Mouse (Mus musculus) inflammation-experienced regulatory T-cells, adult 16 weeks (primary cell): ENCODE data around the gene Mindy2. TPM values are rescaled to one million over a fixed set of nuclear protein-coding genes. Genes with fewer than 3 reads are reported as not detected.

Source experiments
- polyA plus RNA-seq: library from polyadenylated mRNA; unstranded; fragments of 100-300 nt; shearing (Covaris generic); gene quantifications from one replicate; pipeline ENCODE4 v1.2.1, GENCODE M21; 2017

The Mindy2 gene
- polyA plus RNA-seq, result 9.5 TPM

DNA sequence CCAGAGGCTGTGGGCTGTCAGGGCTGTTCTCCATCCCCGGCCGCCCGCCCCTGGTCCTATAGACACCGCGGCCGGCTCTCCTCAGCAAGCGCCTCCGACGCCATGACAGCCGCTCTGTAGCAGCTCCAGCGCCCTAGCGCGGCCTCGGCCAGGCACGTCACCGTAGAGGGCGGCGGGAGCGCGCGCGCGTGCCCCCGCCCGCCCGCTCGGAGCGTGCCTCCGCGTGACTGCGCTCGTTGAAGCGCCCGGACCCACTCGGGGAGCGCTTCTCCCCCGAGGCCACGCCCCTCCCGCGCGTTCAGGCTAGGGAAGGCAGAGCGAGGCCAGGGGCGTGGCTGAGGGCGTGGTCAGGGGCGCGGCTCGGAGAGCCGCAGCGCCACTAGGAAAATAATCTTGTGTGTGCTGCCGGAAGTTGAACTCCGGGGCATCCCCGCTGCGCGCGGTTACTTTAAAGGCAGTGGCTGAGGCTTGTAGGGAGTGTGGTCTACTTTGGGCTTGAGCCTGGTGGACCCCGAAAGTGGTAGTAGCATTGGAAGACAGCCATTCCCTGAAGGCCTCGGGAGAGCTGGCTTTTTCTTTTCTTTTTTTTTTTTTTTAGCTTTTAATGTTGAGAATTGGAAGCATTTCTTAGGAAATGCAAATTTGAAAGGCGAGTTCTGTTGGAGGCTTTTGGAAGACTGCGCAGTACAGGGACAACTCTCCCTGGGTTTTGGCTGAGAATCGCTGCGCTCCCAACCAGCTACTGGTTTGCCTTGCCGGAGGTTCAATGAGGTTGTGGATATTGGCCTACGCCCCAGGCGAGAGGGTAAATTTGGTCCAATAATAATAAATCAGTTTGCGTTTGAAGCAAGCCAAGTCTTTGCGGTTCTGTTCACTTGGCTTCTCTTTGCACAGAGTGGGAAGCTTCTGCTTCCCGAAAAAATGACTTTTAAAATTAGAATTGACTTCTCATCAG, at the start of gene Mindy2:
Gene Mindy2 (minus strand): TSS at position 162 of the 955 bp plus-strand sequence.

DNA sequence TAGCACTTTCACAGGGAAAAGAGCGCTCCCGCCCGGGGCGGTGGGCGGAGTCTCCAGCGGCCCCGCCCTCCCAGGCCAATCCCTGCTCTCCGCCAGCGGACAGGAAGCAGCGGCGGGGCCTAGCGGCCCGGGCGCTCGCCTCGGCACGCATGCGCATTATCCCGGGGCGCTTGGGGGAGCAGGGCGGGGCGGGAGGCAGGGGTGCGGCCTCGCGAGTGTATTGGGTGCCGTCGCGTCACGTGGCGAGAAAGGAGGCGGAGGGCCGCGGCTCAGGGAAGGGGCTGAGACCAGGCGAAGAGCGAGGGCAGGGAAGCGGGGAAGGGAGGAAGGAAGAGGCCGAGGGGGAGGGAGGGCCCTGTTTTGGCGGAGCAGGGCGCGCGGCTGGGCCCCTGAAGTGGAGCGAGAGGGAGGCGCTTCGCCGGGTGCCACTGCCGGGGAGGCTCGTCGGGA, 21.7 kb upstream of the Mindy2 start, which contains the start of gene Adam10:
Gene Adam10 (plus strand): TSS at position 316 of the 450 bp plus-strand sequence.

DNA sequence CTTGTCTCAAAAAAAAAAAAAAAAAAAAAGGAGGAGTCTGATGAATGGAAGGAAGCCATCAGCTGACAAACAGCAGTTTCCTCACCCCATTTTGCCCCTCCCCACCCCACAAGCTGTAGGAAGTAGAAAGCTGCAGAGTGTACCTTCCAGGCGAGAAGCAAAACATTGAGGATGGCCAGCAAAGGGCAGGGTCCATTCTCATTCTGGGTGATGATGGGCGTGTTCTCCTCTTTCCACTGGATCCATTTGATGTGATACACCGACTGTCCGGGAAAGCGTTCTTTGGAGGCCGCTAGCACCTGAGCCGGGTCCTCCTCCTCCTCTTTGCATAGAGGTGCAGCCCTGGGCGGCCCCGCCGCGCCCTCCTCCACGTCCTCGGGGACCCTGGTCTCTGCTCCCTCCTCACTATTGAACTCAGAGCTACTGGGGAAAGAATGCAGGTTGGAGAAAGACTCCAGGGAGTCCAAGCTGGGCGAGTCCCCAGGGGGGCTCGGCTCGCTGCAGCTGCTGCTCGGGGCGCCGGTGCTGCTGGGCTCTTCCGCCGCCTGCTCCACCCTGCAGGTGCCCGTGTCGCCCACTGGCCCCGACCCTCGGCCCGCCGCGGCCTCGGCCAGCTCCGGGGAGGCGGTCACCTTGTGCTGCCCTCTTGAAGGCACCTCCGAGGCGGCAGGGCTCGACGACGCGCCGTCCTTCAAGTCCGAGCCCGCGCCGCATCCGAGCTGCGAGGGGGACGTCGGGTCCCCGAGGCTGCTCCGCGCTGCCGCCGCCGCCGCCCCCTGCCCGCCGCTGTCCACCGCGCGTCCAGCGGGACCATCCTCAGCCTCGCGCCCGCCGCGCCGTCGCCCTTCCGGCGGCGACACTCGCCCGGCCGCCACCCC, 605 bp downstream of the Mindy2 start, which contains the start of gene Gm10642:
Gene Gm10642 (plus strand): TSS at position 122 of the 878 bp plus-strand sequence.

Other genes with a start within 250 kb of the Mindy2 start
- 18.3 TPM for gene Ccnb2, start 235.6 kb downstream of the Mindy2 start, polyA plus RNA-seq
- gene Rnf111, start 153.4 kb downstream of the Mindy2 start, polyA plus RNA-seq, result 21.4 TPM
- gene Sltm, start 114.4 kb downstream of the Mindy2 start, polyA plus RNA-seq, result 87.7 TPM
- not detected for gene Gm10642, start 923 bp downstream of the Mindy2 start, polyA plus RNA-seq
- 145 TPM for gene Adam10, start 21.8 kb upstream of the Mindy2 start, polyA plus RNA-seq